Mouse (Mus musculus) c-Kit-positive CD71-negative TER-119-negative erythroid progenitor cells, embryonic 14.5 days (primary cell): Measurements from ENCODE around the gene Hspa8.
"Not testable (repeated sequence)": the region's sequence is repeated elsewhere in the genome, so short reads cannot be mapped to it uniquely, and the experiment has no call there.

ENCODE experiments used
- DNase-seq: peaks from one replicate; pipeline ENCODE4 v3.0.0-alpha.2; 2013; ENCODE audit warnings: low read depth

The Hspa8 gene

GRCm38 (mm10) chr9:40784374-40784967, 16.3 kb upstream of the Hspa8 start:
- no peak for DNase-seq

GRCm38 (mm10) chr9:40785452-40785851, 15.3 kb upstream of the Hspa8 start:
- DNase-seq = no peak

- DNase-seq = not testable (repeated sequence)
Observed at GRCm38 (mm10) chr9:40786820-40787219, 14.0 kb upstream of the Hspa8 start.

- no peak for DNase-seq
Observed at GRCm38 (mm10) chr9:40791864-40792633, 8.7 kb upstream of the Hspa8 start.

GRCm38 (mm10) chr9:40793581-40793980, 7.2 kb upstream of the Hspa8 start:
- DNase-seq = no peak

GRCm38 (mm10) chr9:40794251-40794650, 6.5 kb upstream of the Hspa8 start:
- DNase-seq = no peak

- no peak for DNase-seq
Observed at GRCm38 (mm10) chr9:40794926-40795325, 5.9 kb upstream of the Hspa8 start.

GRCm38 (mm10) chr9:40795562-40795961, 5.2 kb upstream of the Hspa8 start:
- DNase-seq = no peak

GRCm38 (mm10) chr9:40796054-40796453, 4.7 kb upstream of the Hspa8 start:
- no peak for DNase-seq

- DNase-seq = no peak
Observed at GRCm38 (mm10) chr9:40798247-40798960, 2.4 kb upstream of the Hspa8 start.

- DNase-seq = no peak
Observed at GRCm38 (mm10) chr9:40799112-40799511, 1.7 kb upstream of the Hspa8 start.

- peak; percentile 75 for DNase-seq
Observed at GRCm38 (mm10) chr9:40799837-40800501, 815 bp upstream of the Hspa8 start.

- not testable (repeated sequence) for DNase-seq
Observed at GRCm38 (mm10) chr9:40801614-40802532, 1.1 kb downstream of the Hspa8 start.

- DNase-seq = not testable (repeated sequence)
Observed at GRCm38 (mm10) chr9:40802533-40802875, 1.7 kb downstream of the Hspa8 start.

GRCm38 (mm10) chr9:40804576-40804975, 3.8 kb downstream of the Hspa8 start:
- DNase-seq = not testable (repeated sequence)

- peak; percentile 84 for DNase-seq
Observed at GRCm38 (mm10) chr9:40805263-40805662, 4.5 kb downstream of the Hspa8 start.

- DNase-seq = peak; percentile 70
Observed at GRCm38 (mm10) chr9:40806440-40807288, 5.9 kb downstream of the Hspa8 start.

- DNase-seq = no peak
Observed at GRCm38 (mm10) chr9:40807289-40807920, 6.6 kb downstream of the Hspa8 start.

GRCm38 (mm10) chr9:40808061-40808906, 7.5 kb downstream of the Hspa8 start:
- DNase-seq = no peak
